Mouse (Mus musculus): ENCODE data around the gene Fam107a.

DNA sequence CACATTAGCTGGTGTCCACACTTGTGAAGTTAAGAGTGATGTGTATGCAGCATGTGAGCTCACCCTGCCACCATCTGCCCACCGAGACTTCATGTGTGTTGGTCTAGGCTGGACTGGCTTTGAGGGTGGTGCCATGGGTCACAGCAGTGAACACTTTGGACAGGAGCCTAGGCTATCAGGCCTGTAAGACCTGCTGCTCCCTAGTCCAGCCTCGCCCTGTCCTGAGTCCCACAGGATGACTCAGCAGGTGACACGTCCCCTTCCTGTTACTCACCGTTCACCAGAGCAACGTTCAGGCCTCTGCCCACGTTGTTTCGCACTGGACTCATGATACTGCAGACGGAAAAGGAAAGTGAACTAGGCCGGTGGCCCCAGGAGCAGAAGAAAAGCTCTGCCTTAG, 39.0 kb upstream of the Fam107a start:
- TF ChIP-seq CTCF (IDR thresholded peaks at IDR 0.05; ENCODE audit: control insufficient read depth, insufficient read depth, insufficient read length): no peak
- no peak for TF ChIP-seq MYOD1 (IDR thresholded peaks at IDR 0.05; ENCODE audit: control insufficient read depth, insufficient read length, low read depth)
